Mouse (Mus musculus): Measurements from ENCODE around the gene Ift140.

- TF ChIP-seq USF2 (IDR thresholded peaks at IDR 0.05; ENCODE audit: borderline replicate concordance in 1 of 2, insufficient read depth in 1 of 2, low read depth in 1 of 2, low read length in 2 of 2): no peak
- no peak for TF ChIP-seq BHLHE40 (IDR thresholded peaks at IDR 0.05; ENCODE audit: borderline replicate concordance, low read depth, low read length)
- no peak for TF ChIP-seq SIN3A (IDR thresholded peaks at IDR 0.05; ENCODE audit: low read length)
- TF ChIP-seq CTCF (IDR thresholded peaks at IDR 0.05 in 2 of 3, conservative IDR thresholded peaks at IDR 0.05 in 1 of 3; ENCODE audit: control insufficient read depth in 1 of 3, insufficient read depth in 1 of 3, low read depth in 2 of 3, low read length in 3 of 3, poor library complexity in 1 of 3, severe bottlenecking in 1 of 3): no peak
- TF ChIP-seq POLR2A (IDR thresholded peaks at IDR 0.05; ENCODE audit: control insufficient read depth in 1 of 2, insufficient read depth in 1 of 2, low read depth in 1 of 2, low read length in 2 of 2, poor library complexity in 1 of 2): no peak
These were observed 29.0 kb downstream of the Ift140 start for GRCm38 (mm10) chr17:25044879-25045278.

All from MEL (cell line).